Mouse (Mus musculus) myocyte (in vitro differentiated cells): ENCODE data around the gene Plekha7. TPM values are rescaled to one million over a fixed set of nuclear protein-coding genes. Genes with fewer than 3 reads are reported as not detected.

Experiments used
- H3K27me3 ChIP-seq: one replicate; pipeline ENCODE4 v1.6.1; 2011; ENCODE audit not compliant: control insufficient read depth, insufficient read depth, insufficient read length
- H3K36me3 ChIP-seq: one replicate; pipeline ENCODE4 v1.6.1; 2011; ENCODE audit not compliant: control insufficient read depth, insufficient read depth
- H3K4me2 ChIP-seq: one replicate; pipeline ENCODE4 v1.6.1; 2011; ENCODE audit warnings: low read depth, control low read depth
- H3K4me3 ChIP-seq: one replicate; pipeline ENCODE4 v1.5.1; 2011; ENCODE audit warnings: mild to moderate bottlenecking, control low read depth, moderate library complexity
- H3K79me2 ChIP-seq: one replicate; pipeline ENCODE4 v1.6.1; 2011; ENCODE audit not compliant: control insufficient read depth, insufficient read depth
- H3ac ChIP-seq: one replicate; pipeline ENCODE4 v1.6.1; 2011; ENCODE audit not compliant: control insufficient read depth, insufficient read length
- CEBPB ChIP-seq: IDR thresholded peaks from 2 replicates; pipeline ENCODE4 v1.6.1; 2011; ENCODE audit warnings: mild to moderate bottlenecking, moderate library complexity; ENCODE audit not compliant: poor library complexity, insufficient read depth, severe bottlenecking
- E2F4 ChIP-seq: IDR thresholded peaks from one replicate; pipeline ENCODE4 v1.6.1; 2011; ENCODE audit warnings: mild to moderate bottlenecking, control low read depth, moderate library complexity; ENCODE audit not compliant: insufficient read depth
- MAX ChIP-seq: IDR thresholded peaks from one replicate; pipeline ENCODE4 v1.6.1; 2011; ENCODE audit warnings: low read depth, mild to moderate bottlenecking, control low read depth
- MYOD1 ChIP-seq, 3 experiments: IDR thresholded peaks; one replicate each; pipeline ENCODE4 v1.6.1; 2011; ENCODE audit warnings: control low read depth in 2 of 3, low read depth in 2 of 3, mild to moderate bottlenecking in 2 of 3, moderate library complexity in 1 of 3; ENCODE audit not compliant: insufficient read length in 2 of 3, control insufficient read depth in 1 of 3
- MYOG ChIP-seq, 3 experiments: IDR thresholded peaks; one replicate each; pipeline ENCODE4 v1.6.1; 2011; ENCODE audit warnings: control low read depth in 2 of 3, low read depth in 2 of 3, mild to moderate bottlenecking in 2 of 3; ENCODE audit not compliant: insufficient read length in 2 of 3, control insufficient read depth in 1 of 3, insufficient read depth in 1 of 3
- POLR2A ChIP-seq: IDR thresholded peaks from one replicate; pipeline ENCODE4 v1.6.1; 2011; ENCODE audit warnings: low read depth, mild to moderate bottlenecking, control low read depth, moderate library complexity; ENCODE audit not compliant: insufficient read length
- POLR2AphosphoS2 ChIP-seq: IDR thresholded peaks from one replicate; pipeline ENCODE4 v1.6.1; 2011; ENCODE audit warnings: low read depth, control low read depth; ENCODE audit not compliant: insufficient read length
- REST ChIP-seq: IDR thresholded peaks from one replicate; pipeline ENCODE4 v1.6.1; 2011; ENCODE audit warnings: mild to moderate bottlenecking, control low read depth, moderate library complexity; ENCODE audit not compliant: insufficient read depth, insufficient read length
- SRF ChIP-seq: IDR thresholded peaks from one replicate; pipeline ENCODE4 v1.6.1; 2011; ENCODE audit warnings: low read depth; ENCODE audit not compliant: control insufficient read depth, insufficient read length
- TCF12 ChIP-seq: IDR thresholded peaks from one replicate; pipeline ENCODE4 v1.6.1; 2011; ENCODE audit warnings: mild to moderate bottlenecking, control low read depth; ENCODE audit not compliant: poor library complexity, insufficient read depth, severe bottlenecking
- TCF3 ChIP-seq: IDR thresholded peaks from one replicate; pipeline ENCODE4 v1.6.1; 2011; ENCODE audit warnings: low read depth, control low read depth; ENCODE audit not compliant: insufficient read length
- USF1 ChIP-seq: IDR thresholded peaks from one replicate; pipeline ENCODE4 v1.6.1; 2011; ENCODE audit warnings: low read depth, mild to moderate bottlenecking, control low read depth, moderate library complexity
- polyA plus RNA-seq: library from polyadenylated mRNA; unstranded; fragments of >200 nt; fragmentation: generic; extraction: Trizol; gene quantifications from one replicate; pipeline ENCODE4 v1.2.1, GENCODE M21; 2012; ENCODE audit warnings: missing spikeins

Gene Plekha7
- polyA plus RNA-seq, 1 experiment = 2.6 TPM

- H3K79me2 ChIP-seq = no peaks in the 10 kb centered on the region
- H3K4me3 ChIP-seq = no peak overlapping the region
- no peaks in the 10 kb centered on the region for H3K36me3 ChIP-seq
- no peak overlapping the region for H3ac ChIP-seq
- H3K4me2 ChIP-seq = no peak overlapping the region
- TF ChIP-seq TCF3 = no peak
- peaks cover 5% of the 10 kb centered on the region for H3K27me3 ChIP-seq
Observed at GRCm38 (mm10) chr7:116147114-116147513, 161.1 kb downstream of the Plekha7 start.

- H3K27me3 ChIP-seq = peaks cover 11% of the 10 kb centered on the region
- H3K36me3 ChIP-seq = no peaks in the 10 kb centered on the region
- no peaks in the 10 kb centered on the region for H3K79me2 ChIP-seq
- no peak overlapping the region for H3ac ChIP-seq
- no peak overlapping the region for H3K4me3 ChIP-seq
- TF ChIP-seq SRF = no peak
- no peak for TF ChIP-seq CEBPB
- H3K4me2 ChIP-seq = no peak overlapping the region
Observed at GRCm38 (mm10) chr7:116145030-116145429, 163.1 kb downstream of the Plekha7 start.

DNA sequence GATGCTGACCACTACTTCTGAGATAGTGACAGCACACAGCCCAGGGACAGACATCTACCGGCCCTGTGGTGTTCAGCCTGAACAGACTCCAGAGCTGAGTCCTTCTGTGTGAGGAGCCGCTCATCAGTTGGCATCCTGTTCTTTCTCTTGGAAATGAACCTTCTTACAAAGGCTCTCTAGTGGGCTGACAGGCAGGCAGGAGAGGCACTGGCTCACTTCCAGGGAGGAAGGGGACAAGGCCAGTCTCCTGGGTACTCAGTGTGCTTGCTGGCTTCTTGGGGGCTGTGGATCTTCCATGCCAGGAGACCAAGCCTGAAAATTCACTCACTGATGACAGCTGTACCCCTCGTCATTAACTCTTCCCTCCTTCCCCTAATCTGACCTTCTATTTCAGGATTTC lies 170.5 kb downstream of the Plekha7 start:
- H3K79me2 ChIP-seq = no peaks in the 10 kb centered on the region
- no peak overlapping the region for H3ac ChIP-seq
- no peak for TF ChIP-seq SRF
- no peak for TF ChIP-seq REST
- peaks cover 34% of the 10 kb centered on the region for H3K27me3 ChIP-seq
- no peak overlapping the region for H3K4me2 ChIP-seq
- H3K36me3 ChIP-seq = no peaks in the 10 kb centered on the region
- no peak overlapping the region for H3K4me3 ChIP-seq

GRCm38 (mm10) chr7:116137149-116137548 lies 171.0 kb downstream of the Plekha7 start:
- no peak overlapping the region for H3ac ChIP-seq
- H3K27me3 ChIP-seq = peaks cover 34% of the 10 kb centered on the region
- TF ChIP-seq USF1 = no peak
- no peak for TF ChIP-seq TCF3
- no peak for TF ChIP-seq CEBPB
- no peak for TF ChIP-seq POLR2AphosphoS2
- TF ChIP-seq POLR2A = no peak
- TF ChIP-seq E2F4 = no peak
- H3K36me3 ChIP-seq = no peaks in the 10 kb centered on the region
- no peak overlapping the region for H3K4me2 ChIP-seq
- H3K79me2 ChIP-seq = no peaks in the 10 kb centered on the region
- H3K4me3 ChIP-seq = no peak overlapping the region

DNA sequence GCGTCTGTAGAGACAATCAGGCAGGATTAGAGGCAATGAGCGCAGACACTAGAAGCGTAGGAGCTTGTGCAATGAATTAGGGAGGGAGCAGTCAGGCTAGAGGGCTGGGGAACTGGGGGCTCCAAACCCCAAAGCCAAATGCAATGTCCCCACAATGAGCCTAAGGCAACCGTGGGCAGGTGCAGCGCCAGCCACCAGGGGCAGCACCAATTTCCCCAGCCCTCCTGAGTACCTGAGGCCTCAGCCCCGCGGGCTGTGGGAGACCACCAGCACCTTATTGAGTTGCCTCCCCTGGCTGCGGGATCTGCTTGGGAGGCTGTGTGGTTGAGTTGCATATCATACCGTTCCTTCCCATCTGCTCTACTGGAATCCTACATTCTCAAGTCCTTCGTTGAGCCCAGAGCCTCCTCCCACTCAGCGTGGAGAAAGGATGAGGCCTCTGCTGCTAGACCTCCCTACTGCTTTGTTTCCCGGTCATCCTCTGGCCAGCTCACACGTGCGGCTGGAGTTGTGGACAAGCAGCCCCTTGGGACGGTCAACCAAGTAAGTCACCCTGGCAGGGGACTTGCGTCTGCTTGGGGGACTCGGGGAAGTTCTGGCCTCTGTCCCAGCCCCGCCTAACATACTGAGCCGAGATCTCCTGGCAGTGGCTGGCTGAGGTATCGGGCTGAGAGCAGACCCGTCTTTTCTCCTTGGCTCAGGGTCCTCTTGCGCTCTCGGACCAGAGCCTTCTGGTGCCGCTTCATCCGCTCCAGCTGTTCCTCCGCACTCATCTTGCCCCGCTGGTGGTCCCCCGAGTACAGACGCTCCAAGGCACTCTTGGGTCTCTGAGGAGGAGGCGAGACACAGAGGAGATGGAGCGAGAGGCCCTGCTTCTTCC lies 173.5 kb downstream of the Plekha7 start:
- no peak for TF ChIP-seq MYOG (IDR thresholded peaks at IDR 0.05; ENCODE audit: control insufficient read depth in 1 of 3, insufficient read depth in 1 of 3, insufficient read length in 2 of 3, low read depth in 2 of 3)
- no peak for TF ChIP-seq TCF3
- TF ChIP-seq REST = no peak
- no peak for TF ChIP-seq SRF
- no peak for TF ChIP-seq USF1
- TF ChIP-seq POLR2A = no peak
- TF ChIP-seq MAX = no peak
- no peak for TF ChIP-seq MYOD1 (IDR thresholded peaks at IDR 0.05; ENCODE audit: control insufficient read depth in 1 of 3, insufficient read length in 2 of 3, low read depth in 2 of 3)
- no peak for TF ChIP-seq E2F4
- no peak for TF ChIP-seq CEBPB
- H3ac ChIP-seq = no peak overlapping the region
- no peaks in the 10 kb centered on the region for H3K36me3 ChIP-seq
- no peaks in the 10 kb centered on the region for H3K79me2 ChIP-seq
- H3K4me2 ChIP-seq = no peak overlapping the region
- H3K4me3 ChIP-seq = no peak overlapping the region
- peaks cover 27% of the 10 kb centered on the region for H3K27me3 ChIP-seq

GRCm38 (mm10) chr7:116132078-116132477 lies 176.1 kb downstream of the Plekha7 start:
- Histone ChIP-seq H3K36me3 (no peaks in the 10 kb centered on the region), H3K4me3 (no peak overlapping the region), H3K27me3 (peaks cover 24% of the 10 kb centered on the region), H3K79me2 (no peaks in the 10 kb centered on the region), H3ac (no peak overlapping the region), H3K4me2 (no peak overlapping the region)
- TF ChIP-seq MAX = no peak
- TF ChIP-seq MYOG (IDR thresholded peaks at IDR 0.05; ENCODE audit: control insufficient read depth in 1 of 3, insufficient read depth in 1 of 3, insufficient read length in 2 of 3, low read depth in 2 of 3) = no peak
- no peak for TF ChIP-seq POLR2AphosphoS2
- TF ChIP-seq CEBPB = no peak
- no peak for TF ChIP-seq TCF12
- no peak for TF ChIP-seq E2F4
- no peak for TF ChIP-seq SRF
- TF ChIP-seq TCF3 = no peak
- no peak for TF ChIP-seq POLR2A
- TF ChIP-seq USF1 = no peak
